Mouse (Mus musculus) liver, postnatal 0 days (tissue): ENCODE measurements around the gene Evi5. TPM values are rescaled to one million over a fixed set of nuclear protein-coding genes. Genes with fewer than 3 reads are reported as not detected.

ENCODE experiments used
- ATAC-seq: fragments of 200-750 bp; cut with Nextera tagmentation; 2 replicates; pipeline ENCODE4 v1.8.0; 2017; ENCODE audit warnings: mild to moderate bottlenecking, moderate library complexity
- DNase-seq: peaks from one replicate; pipeline ENCODE4 v3.0.0-alpha.2; 2016
- H3K27ac ChIP-seq: fragments of 300-500 bp; sonication (generic); 2 replicates; pipeline ENCODE4 v1.5.1; 2014; ENCODE audit warnings: antibody characterized with exemption, moderate library complexity, mild to moderate bottlenecking, low read depth
- H3K27me3 ChIP-seq: fragments of 300-500 bp; sonication (generic); 2 replicates; pipeline ENCODE4 v1.6.1; 2014; ENCODE audit warnings: low read length, control low read depth, mixed read lengths; ENCODE audit not compliant: insufficient read depth
- H3K36me3 ChIP-seq: fragments of 300-500 bp; sonication (generic); replicated peaks from 2 replicates; pipeline ENCODE4 v1.6.1; 2014; ENCODE audit warnings: mild to moderate bottlenecking, control low read depth, low read length, moderate library complexity, mixed read lengths; ENCODE audit not compliant: insufficient read depth
- H3K4me1 ChIP-seq: fragments of 300-500 bp; sonication (generic); 2 replicates; pipeline ENCODE4 v1.6.1; 2014; ENCODE audit warnings: antibody characterized with exemption, mild to moderate bottlenecking, control low read depth; ENCODE audit not compliant: insufficient read depth
- H3K4me2 ChIP-seq: fragments of 300-500 bp; sonication (generic); 2 replicates; pipeline ENCODE4 v1.6.1; 2014; ENCODE audit warnings: low read depth, mild to moderate bottlenecking, low read length, moderate library complexity, mixed read lengths
- H3K4me3 ChIP-seq: fragments of 300-500 bp; sonication (generic); 2 replicates; pipeline ENCODE4 v1.5.1; 2014; ENCODE audit warnings: low read depth, low read length
- H3K9ac ChIP-seq: fragments of 300-500 bp; sonication (generic); replicated peaks from 2 replicates; pipeline ENCODE4 v1.6.1; 2014; ENCODE audit warnings: mild to moderate bottlenecking, moderate library complexity
- H3K9me3 ChIP-seq: fragments of 300-500 bp; sonication (generic); 2 replicates; pipeline ENCODE4 v1.6.1; 2016; ENCODE audit warnings: mild to moderate bottlenecking, control low read depth, low read length, mixed read lengths
- CTCF ChIP-seq: sonication (generic); IDR thresholded peaks from 2 replicates; pipeline ENCODE4 v1.5.1; 2016; ENCODE audit warnings: antibody characterized with exemption, low read depth
- EP300 ChIP-seq: IDR thresholded peaks from 2 replicates; pipeline ENCODE4 v1.6.1; 2016; ENCODE audit warnings: antibody characterized with exemption, low read depth, mild to moderate bottlenecking
- WGBS: fragments of 180-500 bp; shearing (Covaris S2); extraction: QIAGEN DNeasy Blood & Tissue Kit; methylation state at CpG from one replicate; pipeline ENCODE4 v1.1.7; 2014; ENCODE audit not compliant: insufficient replicate concordance; 5-methylcytosine and 5-hydroxymethylcytosine counted together
- polyA plus RNA-seq: library from polyadenylated mRNA; unstranded; fragments of >200 nt; fragmentation: Nextera tagmentation; extraction: Ambion mirVana; gene quantifications from 2 replicates; pipeline ENCODE4 v1.2.1, GENCODE M21; 2015

Evi5 gene
- polyA plus RNA-seq, 1 experiment from 2014 or later, result 68.4 TPM

- no peak for TF ChIP-seq CTCF
- no peak for TF ChIP-seq EP300
- ATAC-seq (no peak), DNase-seq (no peak)
- H3K9ac ChIP-seq, result no peak overlapping the region
- peaks cover 74% of the 10 kb centered on the region for H3K27me3 ChIP-seq
- H3K36me3 ChIP-seq, result no peaks in the 10 kb centered on the region; the same call in 1 of the 2 replicates
- no peak overlapping the region for H3K27ac ChIP-seq
- no peak overlapping the region for H3K4me3 ChIP-seq
- WGBS, result 44% methylated on average over 1 of the region's 1 CpGs
- no peaks in the 10 kb centered on the region for H3K9me3 ChIP-seq
- no peak overlapping the region for H3K4me2 ChIP-seq
- peaks cover 29% of the 10 kb centered on the region for H3K4me1 ChIP-seq
Measured at GRCm38 (mm10) chr5:107719786-107720185, 155.1 kb downstream of the Evi5 start.

- H3K9ac ChIP-seq, result no peak overlapping the region
- no peak overlapping the region for H3K4me3 ChIP-seq
- no peaks in the 10 kb centered on the region for H3K9me3 ChIP-seq
- DNase-seq (no peak), ATAC-seq (no peak)
- no peaks in the 10 kb centered on the region; the same call in 1 of the 2 replicates for H3K36me3 ChIP-seq
- WGBS, result 18% methylated on average over 3 of the region's 3 CpGs
- peaks cover 25% of the 10 kb centered on the region for H3K4me1 ChIP-seq
- H3K4me2 ChIP-seq, result no peak overlapping the region
- peaks cover 68% of the 10 kb centered on the region for H3K27me3 ChIP-seq
- no peak for TF ChIP-seq EP300
- no peak for TF ChIP-seq CTCF
- no peak overlapping the region for H3K27ac ChIP-seq
Measured at GRCm38 (mm10) chr5:107719209-107719608, 155.7 kb downstream of the Evi5 start.

DNA sequence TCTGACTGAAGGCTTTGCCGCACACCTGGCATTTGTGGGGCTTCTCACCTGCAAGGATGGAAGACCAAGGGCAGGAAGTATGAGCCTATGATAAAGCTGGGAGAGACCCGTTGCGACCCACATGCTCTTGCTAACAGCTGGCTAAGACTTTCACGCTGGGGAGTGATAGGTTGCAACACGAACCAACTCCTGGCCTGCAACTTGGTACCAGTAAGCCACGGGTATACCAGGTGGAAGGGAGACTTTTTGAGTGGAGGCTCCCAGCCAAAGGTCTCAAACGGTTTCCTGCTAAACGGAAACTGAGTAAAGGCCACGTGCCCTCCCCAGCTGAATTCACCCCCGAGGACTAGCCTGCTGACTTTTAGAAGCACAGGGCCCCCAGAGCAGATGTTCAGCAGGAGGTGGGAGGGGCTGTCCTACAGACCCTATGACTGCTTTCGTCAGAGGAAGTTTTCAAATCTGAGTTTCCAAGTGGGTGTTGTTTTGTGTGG is 157.0 kb downstream of the Evi5 start:
- Histone ChIP-seq H3K4me1 (peaks cover 13% of the 10 kb centered on the region), H3K9me3 (no peaks in the 10 kb centered on the region), H3K36me3 (no peaks in the 10 kb centered on the region; the same call in 1 of the 2 replicates), H3K27ac (peak overlapping the region; percentile 57), H3K9ac (no peak overlapping the region), H3K27me3 (peaks cover 58% of the 10 kb centered on the region), H3K4me2 (no peak overlapping the region), H3K4me3 (no peak overlapping the region)
- TF ChIP-seq EP300, result no peak
- TF ChIP-seq CTCF, result no peak
- DNase-seq (peak; percentile 37), ATAC-seq (peak; percentile 56)
- WGBS, result 19% methylated on average over 11 of the region's 11 CpGs

DNA sequence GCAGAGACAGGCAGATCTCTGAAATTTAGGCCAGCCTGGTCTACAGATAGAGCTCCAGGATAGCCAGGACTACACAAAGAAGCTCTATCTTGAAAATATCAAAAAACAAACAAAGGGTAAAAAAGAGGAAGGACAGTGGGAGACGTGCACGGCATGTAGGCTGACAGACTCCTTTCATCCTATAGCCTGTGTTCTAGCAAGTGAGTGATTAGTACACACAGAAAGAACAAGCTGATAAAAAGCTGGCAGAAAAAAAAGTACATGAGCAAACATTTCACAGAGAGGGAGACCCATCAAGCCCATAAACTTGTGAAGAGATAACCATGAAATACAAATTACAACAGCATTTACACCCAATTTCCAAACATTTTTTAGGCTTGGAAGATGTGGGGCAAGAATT is 163.2 kb downstream of the Evi5 start:
- Histone ChIP-seq H3K36me3 (no peaks in the 10 kb centered on the region), H3K27me3 (0 out of 2 replicates have a peak, but pooled peaks cover 6% of the 10 kb centered on the region), H3K9me3 (no peaks in the 10 kb centered on the region), H3K4me3 (no peak overlapping the region), H3K9ac (no peak overlapping the region), H3K4me1 (0 out of 2 replicates have a peak, but pooled peaks cover 2% of the 10 kb centered on the region), H3K4me2 (no peak overlapping the region), H3K27ac (no peak overlapping the region)
- 8% methylated on average over 2 of the region's 2 CpGs for WGBS
- no peak for TF ChIP-seq CTCF
- TF ChIP-seq EP300, result no peak
- DNase-seq (no peak), ATAC-seq (no peak)

DNA sequence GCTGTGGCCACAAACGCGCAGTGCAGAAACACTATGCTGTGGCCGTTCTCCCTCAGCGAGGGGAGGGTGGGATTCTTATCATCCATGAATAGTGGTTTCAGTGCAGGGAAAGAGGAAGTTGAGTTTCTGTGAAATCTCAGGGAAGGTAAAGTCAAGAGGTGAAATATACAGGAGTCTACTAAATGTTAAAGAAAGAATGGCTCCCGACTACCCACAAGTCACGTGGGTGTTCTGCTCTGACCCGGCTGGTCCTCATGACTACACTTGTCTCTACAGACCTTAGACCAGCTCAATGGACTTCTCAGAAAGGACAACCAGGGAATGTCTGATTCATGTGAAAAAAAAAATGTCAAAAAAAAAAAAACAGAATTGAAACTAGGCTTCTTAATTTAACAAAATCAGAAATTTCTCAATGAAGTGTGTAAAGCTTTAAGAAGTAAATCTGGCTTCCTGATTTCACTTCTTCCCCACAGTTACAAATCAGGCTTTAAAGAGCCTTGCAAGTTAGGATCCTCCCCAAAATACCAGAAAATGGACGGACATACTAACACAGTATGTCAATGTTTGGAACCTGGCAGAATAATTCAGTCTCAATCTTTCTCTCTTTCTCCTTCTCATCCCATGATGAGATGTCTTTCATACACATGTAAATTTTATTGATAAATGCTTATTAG is 166.6 kb downstream of the Evi5 start:
- Histone ChIP-seq H3K36me3 (no peaks in the 10 kb centered on the region), H3K4me1 (peaks cover 5% of the 10 kb centered on the region; the same call in 1 of the 2 replicates), H3K4me3 (no peak overlapping the region), H3K27me3 (0 out of 2 replicates have a peak, but pooled peaks cover 2% of the 10 kb centered on the region), H3K9me3 (no peaks in the 10 kb centered on the region), H3K9ac (no peak overlapping the region), H3K4me2 (no peak overlapping the region), H3K27ac (no peak overlapping the region)
- TF ChIP-seq CTCF (no peak), EP300 (no peak)
- ATAC-seq (no peak), DNase-seq (no peak)
- 37% methylated on average over 8 of the region's 8 CpGs for WGBS

DNA sequence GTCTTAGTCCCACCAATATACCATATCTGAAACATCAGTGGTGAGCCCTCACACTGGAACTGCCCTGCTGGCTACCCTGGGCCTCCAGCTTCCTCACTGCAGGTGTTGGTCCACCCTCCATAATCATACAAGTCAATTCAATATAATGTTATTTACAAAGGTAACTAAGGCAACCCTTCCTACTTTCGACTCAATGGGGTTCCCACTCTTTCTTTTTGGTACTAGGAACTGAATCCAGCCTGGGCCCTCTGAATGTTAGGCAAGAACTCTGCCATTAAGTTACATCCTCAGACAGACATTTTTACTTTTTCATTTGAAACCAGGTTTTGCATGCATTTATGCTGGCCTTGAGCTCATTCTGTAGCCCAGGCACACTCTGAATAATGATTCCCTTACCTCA is 168.6 kb downstream of the Evi5 start:
- Histone ChIP-seq H3K36me3 (no peaks in the 10 kb centered on the region), H3K9me3 (no peaks in the 10 kb centered on the region), H3K4me1 (peaks cover 5% of the 10 kb centered on the region; the same call in 1 of the 2 replicates), H3K4me2 (no peak overlapping the region), H3K27ac (no peak overlapping the region), H3K9ac (no peak overlapping the region), H3K4me3 (no peak overlapping the region), H3K27me3 (no peaks in the 10 kb centered on the region)
- WGBS, result 45% methylated on average over 1 of the region's 1 CpGs
- no peak for TF ChIP-seq CTCF
- TF ChIP-seq EP300, result no peak
- DNase-seq, result no peak
- ATAC-seq, result no peak
